Mouse (Mus musculus): ENCODE measurements at regions not wholly inside any gene's neighbourhood (a gene's known extent, or its start where the extent isn't known, plus 50 kb on each side); places are given as distances from the start of the nearest gene placed in this dataset.

- Histone ChIP-seq H3K27me3 (ENCODE audit: control insufficient read depth, insufficient read depth, insufficient read length) (no peaks in the 10 kb centered on the region), H3K79me2 (ENCODE audit: control insufficient read depth, insufficient read depth) (no peaks in the 10 kb centered on the region), H3K36me3 (ENCODE audit: control insufficient read depth, insufficient read depth) (no peaks in the 10 kb centered on the region), H3K4me2 (ENCODE audit: low read depth) (no peak overlapping the region), H3K4me3 (no peak overlapping the region), H3ac (ENCODE audit: control insufficient read depth, insufficient read length) (no peak overlapping the region)
- TF ChIP-seq TCF12 (IDR thresholded peaks at IDR 0.05; ENCODE audit: insufficient read depth, poor library complexity, severe bottlenecking): no peak
- TF ChIP-seq TCF3 (IDR thresholded peaks at IDR 0.05; ENCODE audit: insufficient read length, low read depth): no peak
- TF ChIP-seq E2F4 (IDR thresholded peaks at IDR 0.05; ENCODE audit: insufficient read depth): no peak
- no peak for TF ChIP-seq MYOD1 (IDR thresholded peaks at IDR 0.05; ENCODE audit: control insufficient read depth in 1 of 3, insufficient read length in 2 of 3, low read depth in 2 of 3)
- no peak for TF ChIP-seq POLR2A (IDR thresholded peaks at IDR 0.05; ENCODE audit: insufficient read length, low read depth)
- no peak for TF ChIP-seq SRF (IDR thresholded peaks at IDR 0.05; ENCODE audit: control insufficient read depth, insufficient read length, low read depth)
- TF ChIP-seq CEBPB (IDR thresholded peaks at IDR 0.05; ENCODE audit: insufficient read depth, poor library complexity, severe bottlenecking): no peak
- no peak for TF ChIP-seq MYOG (IDR thresholded peaks at IDR 0.05; ENCODE audit: control insufficient read depth in 1 of 3, insufficient read depth in 1 of 3, insufficient read length in 2 of 3, low read depth in 2 of 3)
- TF ChIP-seq MAX (IDR thresholded peaks at IDR 0.05; ENCODE audit: low read depth): no peak
- TF ChIP-seq REST (IDR thresholded peaks at IDR 0.05; ENCODE audit: insufficient read depth, insufficient read length): no peak
- TF ChIP-seq USF1 (IDR thresholded peaks at IDR 0.05; ENCODE audit: low read depth): no peak
These were observed 850.1 kb downstream of the Tmem114 start for GRCm38 (mm10) chr16:7574879-7575278.

DNA sequence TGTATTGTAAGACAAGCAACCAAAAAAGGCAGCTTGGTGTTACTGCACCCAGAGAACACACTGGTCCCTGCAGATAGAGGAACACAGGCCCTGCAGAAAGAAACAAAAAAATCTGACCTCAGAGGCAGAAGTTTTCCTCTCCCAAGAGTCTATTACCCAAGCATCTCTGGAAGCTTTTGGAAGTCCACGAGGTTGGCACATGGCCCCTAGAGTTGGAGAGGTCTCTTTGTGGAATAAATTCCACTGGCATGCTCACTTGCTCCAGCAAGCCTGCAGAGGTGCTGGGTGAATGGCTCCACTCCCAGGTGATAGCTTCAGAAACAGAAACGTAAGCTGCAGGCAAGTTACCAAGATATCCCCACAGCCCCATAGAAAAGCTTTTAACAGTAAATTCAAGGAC is 864.1 kb downstream of the Tmem114 start:
- Histone ChIP-seq H3K79me2 (ENCODE audit: control insufficient read depth, insufficient read depth) (no peaks in the 10 kb centered on the region), H3K4me3 (no peak overlapping the region), H3K27me3 (ENCODE audit: control insufficient read depth, insufficient read depth, insufficient read length) (no peaks in the 10 kb centered on the region), H3ac (ENCODE audit: control insufficient read depth, insufficient read length) (no peak overlapping the region), H3K36me3 (ENCODE audit: control insufficient read depth, insufficient read depth) (no peaks in the 10 kb centered on the region), H3K4me2 (ENCODE audit: low read depth) (no peak overlapping the region)
- TF ChIP-seq TCF12 (IDR thresholded peaks at IDR 0.05; ENCODE audit: insufficient read depth, poor library complexity, severe bottlenecking): no peak
- no peak for TF ChIP-seq CEBPB (IDR thresholded peaks at IDR 0.05; ENCODE audit: insufficient read depth, poor library complexity, severe bottlenecking)
- no peak for TF ChIP-seq USF1 (IDR thresholded peaks at IDR 0.05; ENCODE audit: low read depth)

DNA sequence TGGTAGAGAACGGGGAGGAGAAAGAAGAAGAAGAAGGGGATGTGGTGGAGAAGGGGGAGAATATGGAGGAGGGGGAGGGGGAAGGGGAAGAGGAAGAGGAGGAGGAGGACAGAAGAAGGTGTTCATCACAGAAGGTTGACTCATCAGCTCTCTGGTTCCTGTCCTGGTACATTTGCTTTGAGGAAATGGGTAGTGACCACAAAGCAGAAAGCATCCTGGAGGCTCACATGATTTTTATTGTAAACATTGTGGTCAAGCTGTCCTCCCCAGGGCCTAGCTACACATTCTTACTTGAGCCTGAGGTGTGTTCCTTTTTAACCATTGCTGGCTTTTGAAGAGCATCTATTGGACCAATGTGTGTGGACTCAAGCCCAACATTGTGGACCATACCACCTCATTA is 865.8 kb downstream of the Tmem114 start:
- Histone ChIP-seq H3K79me2 (ENCODE audit: control insufficient read depth, insufficient read depth) (no peaks in the 10 kb centered on the region), H3K36me3 (ENCODE audit: control insufficient read depth, insufficient read depth) (no peaks in the 10 kb centered on the region), H3ac (ENCODE audit: control insufficient read depth, insufficient read length) (no peak overlapping the region), H3K4me2 (ENCODE audit: low read depth) (no peak overlapping the region), H3K4me3 (no peak overlapping the region), H3K27me3 (ENCODE audit: control insufficient read depth, insufficient read depth, insufficient read length) (no peaks in the 10 kb centered on the region)
- TF ChIP-seq TCF3 (IDR thresholded peaks at IDR 0.05; ENCODE audit: insufficient read length, low read depth) (no peak), POLR2A (IDR thresholded peaks at IDR 0.05; ENCODE audit: insufficient read length, low read depth) (no peak), REST (IDR thresholded peaks at IDR 0.05; ENCODE audit: insufficient read depth, insufficient read length) (no peak), TCF12 (IDR thresholded peaks at IDR 0.05; ENCODE audit: insufficient read depth, poor library complexity, severe bottlenecking) (no peak), USF1 (IDR thresholded peaks at IDR 0.05; ENCODE audit: low read depth) (no peak), MYOD1 (IDR thresholded peaks at IDR 0.05; ENCODE audit: control insufficient read depth in 1 of 3, insufficient read length in 2 of 3, low read depth in 2 of 3) (no peak), CEBPB (IDR thresholded peaks at IDR 0.05; ENCODE audit: insufficient read depth, poor library complexity, severe bottlenecking) (no peak), MAX (IDR thresholded peaks at IDR 0.05; ENCODE audit: low read depth) (no peak), MYOG (IDR thresholded peaks at IDR 0.05; ENCODE audit: control insufficient read depth in 1 of 3, insufficient read depth in 1 of 3, insufficient read length in 2 of 3, low read depth in 2 of 3) (no peak), SRF (IDR thresholded peaks at IDR 0.05; ENCODE audit: control insufficient read depth, insufficient read length, low read depth) (no peak), POLR2AphosphoS2 (IDR thresholded peaks at IDR 0.05; ENCODE audit: insufficient read length, low read depth) (no peak), E2F4 (IDR thresholded peaks at IDR 0.05; ENCODE audit: insufficient read depth) (no peak)

DNA sequence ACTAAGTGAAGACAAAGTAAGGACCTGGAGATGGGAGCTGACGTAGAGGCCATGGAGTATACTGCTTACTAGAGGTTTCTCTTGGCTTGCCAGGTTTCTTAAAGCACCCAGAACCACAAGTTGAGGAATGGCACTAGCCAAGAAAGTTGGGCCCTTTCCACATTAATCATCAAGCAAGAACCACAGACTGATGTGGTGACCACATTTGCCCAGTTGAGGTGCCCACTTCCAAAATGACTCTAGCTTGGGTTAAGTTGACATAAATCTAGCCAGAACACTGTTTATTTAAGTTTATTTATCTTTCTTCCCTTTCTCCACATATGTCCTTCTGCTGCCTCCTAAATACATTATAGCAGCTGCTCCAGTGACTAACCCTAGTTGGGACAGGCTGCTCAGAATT is 866.3 kb downstream of the Tmem114 start:
- Histone ChIP-seq H3K4me3 (no peak overlapping the region), H3K36me3 (ENCODE audit: control insufficient read depth, insufficient read depth) (no peaks in the 10 kb centered on the region), H3K4me2 (ENCODE audit: low read depth) (no peak overlapping the region), H3ac (ENCODE audit: control insufficient read depth, insufficient read length) (no peak overlapping the region), H3K79me2 (ENCODE audit: control insufficient read depth, insufficient read depth) (no peaks in the 10 kb centered on the region), H3K27me3 (ENCODE audit: control insufficient read depth, insufficient read depth, insufficient read length) (no peaks in the 10 kb centered on the region)
- no peak for TF ChIP-seq POLR2AphosphoS2 (IDR thresholded peaks at IDR 0.05; ENCODE audit: insufficient read length, low read depth)
- TF ChIP-seq MAX (IDR thresholded peaks at IDR 0.05; ENCODE audit: low read depth): no peak
- no peak for TF ChIP-seq TCF12 (IDR thresholded peaks at IDR 0.05; ENCODE audit: insufficient read depth, poor library complexity, severe bottlenecking)

DNA sequence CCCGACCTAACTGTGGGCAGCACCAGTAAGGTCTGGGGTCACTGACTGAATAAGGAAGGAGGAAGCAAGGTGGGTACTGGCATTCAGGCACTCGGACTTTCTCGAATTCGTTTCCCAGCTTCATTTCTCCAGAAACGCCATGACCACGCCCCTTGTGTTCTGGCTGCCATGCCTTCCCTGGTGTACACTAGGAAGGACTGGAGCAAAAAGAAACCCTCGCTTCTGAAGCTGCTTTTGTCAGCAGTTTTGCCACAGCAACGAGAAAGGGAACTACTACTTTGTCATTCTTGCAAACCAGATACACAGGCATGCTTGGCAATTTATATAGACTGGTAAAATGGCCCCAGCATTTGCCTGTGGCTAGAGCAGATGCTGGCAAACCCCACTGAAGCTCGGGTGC is 869.0 kb downstream of the Tmem114 start:
- no peak overlapping the region for H3K4me2 ChIP-seq (ENCODE audit: low read depth)
- H3K79me2 ChIP-seq (ENCODE audit: control insufficient read depth, insufficient read depth): no peaks in the 10 kb centered on the region
- TF ChIP-seq USF1 (IDR thresholded peaks at IDR 0.05; ENCODE audit: low read depth) (no peak), MAX (IDR thresholded peaks at IDR 0.05; ENCODE audit: low read depth) (no peak), E2F4 (IDR thresholded peaks at IDR 0.05; ENCODE audit: insufficient read depth) (no peak), POLR2AphosphoS2 (IDR thresholded peaks at IDR 0.05; ENCODE audit: insufficient read length, low read depth) (no peak), MYOG (IDR thresholded peaks at IDR 0.05; ENCODE audit: control insufficient read depth in 1 of 3, insufficient read depth in 1 of 3, insufficient read length in 2 of 3, low read depth in 2 of 3) (no peak), CEBPB (IDR thresholded peaks at IDR 0.05; ENCODE audit: insufficient read depth, poor library complexity, severe bottlenecking) (no peak), POLR2A (IDR thresholded peaks at IDR 0.05; ENCODE audit: insufficient read length, low read depth) (no peak), SRF (IDR thresholded peaks at IDR 0.05; ENCODE audit: control insufficient read depth, insufficient read length, low read depth) (no peak), MYOD1 (IDR thresholded peaks at IDR 0.05; ENCODE audit: control insufficient read depth in 1 of 3, insufficient read length in 2 of 3, low read depth in 2 of 3) (no peak), REST (IDR thresholded peaks at IDR 0.05; ENCODE audit: insufficient read depth, insufficient read length) (no peak), TCF12 (IDR thresholded peaks at IDR 0.05; ENCODE audit: insufficient read depth, poor library complexity, severe bottlenecking) (no peak), TCF3 (IDR thresholded peaks at IDR 0.05; ENCODE audit: insufficient read length, low read depth) (no peak)
- H3K4me3 ChIP-seq: no peak overlapping the region
- no peaks in the 10 kb centered on the region for H3K27me3 ChIP-seq (ENCODE audit: control insufficient read depth, insufficient read depth, insufficient read length)
- no peaks in the 10 kb centered on the region for H3K36me3 ChIP-seq (ENCODE audit: control insufficient read depth, insufficient read depth)
- H3ac ChIP-seq (ENCODE audit: control insufficient read depth, insufficient read length): no peak overlapping the region

All from myocyte (in vitro differentiated cells).